Mouse (Mus musculus): ENCODE measurements around the gene Opn1sw. TPM values are rescaled to one million over a fixed set of nuclear protein-coding genes. Genes with fewer than 3 reads are reported as not detected.

Gene Opn1sw
- polyA plus RNA-seq (2015; fragmentation: Nextera tagmentation; extraction: Ambion mirVana), result 0.26 and 0.29 TPM in 2 replicates

DNA sequence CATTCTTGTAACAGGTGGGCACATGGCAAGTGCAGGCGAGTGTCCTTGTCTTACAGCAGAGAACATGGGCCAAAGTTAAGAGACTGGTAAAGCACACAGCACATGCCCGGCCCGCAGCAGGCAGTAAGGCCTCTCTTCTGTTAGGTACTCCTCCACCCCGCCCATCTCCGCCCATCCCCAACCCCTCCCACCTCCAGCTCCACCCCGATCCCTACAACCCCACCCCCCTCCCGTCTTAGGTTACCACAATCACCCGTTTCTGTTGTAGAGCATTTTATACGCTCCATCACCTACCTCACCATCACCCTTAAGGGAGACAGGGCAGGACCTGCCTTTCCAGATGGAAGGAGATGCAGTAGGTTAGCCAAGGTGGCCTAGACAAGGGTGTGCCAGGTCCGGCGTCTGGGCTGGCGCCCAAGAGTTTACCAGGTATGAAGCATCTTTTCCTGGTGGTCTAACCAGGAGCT, at the start of gene Opn1sw:
TSS of gene Opn1sw (minus strand) at position 417 of the 467 bp plus-strand sequence.
- 2% methylated on average over 12 of the region's 12 CpGs for WGBS
- H3K4me3 ChIP-seq (replicated peaks), result peak within 1 kb of the TSS; percentile 51
- peaks cover 15% of the 10 kb centered on the region for H3K4me1 ChIP-seq
- peak; percentile 69 for ATAC-seq (replicated peaks; ENCODE audit: low FRiP score)
- H3K9me3 ChIP-seq (replicated peaks), result no peaks in the 10 kb centered on the region
- H3K27ac ChIP-seq, result peak within 1 kb of the TSS; percentile 79
- peaks cover 7% of the 10 kb centered on the region; the same call in 1 of the 2 replicates for H3K27me3 ChIP-seq
- H3K4me2 ChIP-seq, result peak within 1 kb of the TSS; percentile 61
- H3K9ac ChIP-seq, result peak within 1 kb of the TSS; percentile 31; the same call in 1 of the 2 replicates
- no peaks in the 10 kb centered on the region for H3K36me3 ChIP-seq

DNA sequence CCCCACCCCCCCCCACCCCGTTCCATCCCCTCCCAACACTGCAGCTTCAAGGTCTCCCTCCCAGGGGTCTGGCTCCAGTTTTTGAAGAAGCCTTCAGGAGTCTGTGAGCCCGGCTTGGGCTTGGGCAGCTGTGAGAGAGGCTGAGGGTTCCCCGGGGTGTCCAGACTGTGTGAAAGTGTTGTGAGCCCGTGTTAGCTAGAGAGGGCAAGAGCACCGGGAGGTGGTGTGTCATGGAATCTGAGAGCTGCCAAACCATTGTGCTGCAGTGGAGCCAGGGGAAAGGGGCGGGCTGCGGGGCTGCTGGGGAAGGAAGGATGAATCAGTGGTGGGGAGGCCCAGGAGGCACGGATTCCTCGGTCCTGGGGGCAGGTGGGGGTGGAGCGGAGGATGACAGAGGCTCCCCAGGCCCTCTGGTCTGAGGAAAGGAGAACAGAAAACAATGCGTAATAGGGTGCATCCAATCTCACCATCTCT, 48.2 kb upstream of the Opn1sw start:
- no peaks in the 10 kb centered on the region for H3K9me3 ChIP-seq (replicated peaks)
- peaks cover 48% of the 10 kb centered on the region for H3K4me1 ChIP-seq
- ATAC-seq (replicated peaks; ENCODE audit: low FRiP score), result peak; percentile 40
- H3K27me3 ChIP-seq, result peaks cover 29% of the 10 kb centered on the region
- WGBS, result 4% methylated on average over 11 of the region's 11 CpGs
- H3K9ac ChIP-seq, result no peak overlapping the region
- H3K4me2 ChIP-seq, result peak overlapping the region; percentile 88
- peaks cover 19% of the 10 kb centered on the region; the same call in 1 of the 2 replicates for H3K36me3 ChIP-seq
- H3K27ac ChIP-seq, result peak overlapping the region; percentile 87
- H3K4me3 ChIP-seq (replicated peaks), result peak overlapping the region; percentile 59

DNA sequence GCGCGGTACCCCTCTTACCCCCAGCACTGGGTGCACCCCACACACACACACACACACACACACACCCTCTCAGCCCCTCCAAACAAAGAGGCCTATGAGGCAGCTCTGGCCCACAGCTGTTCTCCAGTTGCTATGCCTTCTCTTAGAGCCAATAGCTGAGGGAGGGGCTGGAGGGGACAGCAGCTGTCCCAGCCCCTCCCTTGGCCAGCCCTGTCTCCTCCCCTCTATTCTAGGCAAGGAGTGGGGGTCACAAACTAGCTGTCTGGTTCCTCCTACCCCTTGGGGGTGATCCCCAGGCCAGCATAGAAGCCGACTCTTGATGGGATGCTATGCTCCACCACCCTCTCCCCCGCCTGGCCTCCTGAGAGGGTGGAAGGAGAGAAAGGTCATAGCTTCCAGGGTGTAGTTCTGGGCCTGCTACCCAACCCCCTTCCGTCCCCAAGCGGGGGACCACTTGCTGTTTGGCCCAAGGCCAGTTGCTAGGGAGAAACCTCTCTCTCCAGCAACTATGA, 47.7 kb upstream of the Opn1sw start:
- H3K4me3 ChIP-seq (replicated peaks), result peak overlapping the region; percentile 59
- peaks cover 19% of the 10 kb centered on the region; the same call in 1 of the 2 replicates for H3K36me3 ChIP-seq
- peaks cover 51% of the 10 kb centered on the region for H3K4me1 ChIP-seq
- ATAC-seq (replicated peaks; ENCODE audit: low FRiP score), result peak; percentile 57
- peak overlapping the region; percentile 88 for H3K4me2 ChIP-seq
- no peaks in the 10 kb centered on the region for H3K9me3 ChIP-seq (replicated peaks)
- 9% methylated on average over 6 of the region's 6 CpGs for WGBS
- peaks cover 30% of the 10 kb centered on the region for H3K27me3 ChIP-seq
- peak overlapping the region; percentile 87 for H3K27ac ChIP-seq
- no peak overlapping the region for H3K9ac ChIP-seq

DNA sequence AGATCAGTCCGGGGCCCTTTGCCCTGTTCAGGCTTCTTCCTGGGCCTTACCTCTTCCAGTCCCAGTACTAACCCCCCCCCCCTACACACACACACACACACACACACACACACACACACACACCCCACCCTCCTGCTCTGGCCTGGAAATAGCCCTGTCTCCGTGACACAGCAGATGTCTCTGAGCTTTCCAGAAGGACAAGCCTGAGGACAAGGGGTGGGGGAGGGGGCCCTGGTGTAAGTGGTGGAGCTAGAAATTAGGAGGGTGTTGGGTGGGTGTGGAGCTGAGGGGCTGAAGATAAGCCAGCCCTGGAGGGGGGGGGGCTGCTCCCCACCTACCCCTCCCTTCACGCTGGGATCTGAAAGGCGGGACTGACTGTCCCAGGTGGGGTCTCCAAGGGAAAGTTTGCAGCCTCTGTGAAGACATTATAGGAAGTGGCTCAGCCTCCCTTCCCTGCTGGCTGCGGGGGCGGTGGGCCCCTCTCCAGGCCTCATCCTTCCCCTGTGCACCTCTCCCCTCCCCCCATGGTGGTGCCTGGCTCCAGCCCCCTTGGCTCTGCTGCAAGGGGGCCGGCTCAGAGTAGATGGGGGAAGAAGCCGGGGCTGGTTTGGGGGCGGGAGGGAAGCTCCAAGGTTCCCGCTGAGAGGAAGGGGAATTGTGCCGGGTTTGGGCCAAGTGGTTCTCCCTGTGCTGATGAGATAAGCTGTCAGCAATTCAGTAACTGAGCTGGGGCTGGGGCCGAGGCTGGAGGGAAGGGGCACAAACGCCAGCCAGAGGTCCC, 46.8 kb upstream of the Opn1sw start:
- peak overlapping the region; percentile 59 for H3K4me3 ChIP-seq (replicated peaks)
- H3K9me3 ChIP-seq (replicated peaks), result no peaks in the 10 kb centered on the region
- ATAC-seq (replicated peaks; ENCODE audit: low FRiP score), result peak; percentile 53
- 0 out of 2 replicates have a peak overlapping the region, but pooled peaks have one; percentile 10 for H3K9ac ChIP-seq
- H3K27me3 ChIP-seq, result peaks cover 35% of the 10 kb centered on the region
- H3K36me3 ChIP-seq, result peaks cover 13% of the 10 kb centered on the region; the same call in 1 of the 2 replicates
- H3K27ac ChIP-seq, result peak overlapping the region; percentile 87
- peak overlapping the region; percentile 88 for H3K4me2 ChIP-seq
- WGBS, result 2% methylated on average over 13 of the region's 13 CpGs
- H3K4me1 ChIP-seq, result peaks cover 51% of the 10 kb centered on the region

DNA sequence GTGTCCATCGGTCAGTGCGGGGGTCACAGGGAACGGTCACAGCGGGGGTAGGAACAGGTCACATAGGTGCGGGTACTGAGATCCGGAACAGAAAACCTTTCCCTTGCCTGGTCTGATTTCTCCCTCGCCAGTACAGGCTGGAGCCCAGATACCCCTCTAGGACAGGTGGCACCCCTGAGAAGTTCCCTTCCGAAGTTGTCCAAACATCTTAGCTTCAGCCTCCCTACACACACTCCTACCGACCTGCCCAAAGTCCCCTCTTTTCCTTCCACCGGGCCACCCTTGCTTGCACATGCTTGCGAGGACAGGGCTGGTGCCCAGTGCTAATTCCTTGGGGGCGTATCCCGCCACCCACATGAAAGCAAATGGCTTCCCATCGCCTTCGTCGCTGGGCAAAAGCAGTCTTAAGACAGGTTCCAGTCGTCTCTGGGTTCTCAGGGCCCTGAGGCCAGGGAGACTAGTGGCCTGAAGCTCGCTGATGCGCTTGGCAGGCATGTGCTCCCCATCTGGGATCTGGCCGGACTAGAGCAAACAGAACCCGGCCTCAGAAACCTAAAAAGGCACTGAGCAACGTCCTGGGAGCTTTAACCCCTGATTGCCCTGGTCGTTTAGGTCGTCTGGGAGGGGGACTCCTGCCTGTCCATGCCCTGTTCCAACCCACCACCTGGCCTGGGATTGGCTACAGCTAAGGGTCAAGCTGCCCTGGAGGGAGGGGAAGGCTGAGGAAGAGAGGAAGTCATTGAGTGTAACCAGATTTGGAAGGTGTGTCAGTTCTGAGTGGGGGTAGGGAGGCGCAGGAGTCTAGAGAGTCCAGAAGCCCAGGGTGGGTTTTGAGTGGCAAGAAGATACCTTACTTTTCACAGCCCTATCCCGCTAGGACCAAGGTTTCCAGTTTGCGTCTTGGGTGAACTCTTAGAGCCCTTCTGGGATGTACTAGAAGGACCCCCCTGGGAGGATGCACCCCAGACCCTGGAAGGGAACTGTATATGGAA, 45.8 kb upstream of the Opn1sw start:
- Histone ChIP-seq H3K4me1 (peaks cover 51% of the 10 kb centered on the region), H3K36me3 (peaks cover 6% of the 10 kb centered on the region; the same call in 1 of the 2 replicates), H3K9me3 (replicated peaks) (no peaks in the 10 kb centered on the region), H3K27ac (peak overlapping the region; percentile 87), H3K4me2 (peak overlapping the region; percentile 88), H3K4me3 (replicated peaks) (peak overlapping the region; percentile 59), H3K27me3 (peaks cover 35% of the 10 kb centered on the region), H3K9ac (peak overlapping the region; percentile 59)
- WGBS, result 6% methylated on average over 27 of the region's 27 CpGs
- no peak; the same call in 1 of the 2 replicates for ATAC-seq (replicated peaks; ENCODE audit: low FRiP score)

DNA sequence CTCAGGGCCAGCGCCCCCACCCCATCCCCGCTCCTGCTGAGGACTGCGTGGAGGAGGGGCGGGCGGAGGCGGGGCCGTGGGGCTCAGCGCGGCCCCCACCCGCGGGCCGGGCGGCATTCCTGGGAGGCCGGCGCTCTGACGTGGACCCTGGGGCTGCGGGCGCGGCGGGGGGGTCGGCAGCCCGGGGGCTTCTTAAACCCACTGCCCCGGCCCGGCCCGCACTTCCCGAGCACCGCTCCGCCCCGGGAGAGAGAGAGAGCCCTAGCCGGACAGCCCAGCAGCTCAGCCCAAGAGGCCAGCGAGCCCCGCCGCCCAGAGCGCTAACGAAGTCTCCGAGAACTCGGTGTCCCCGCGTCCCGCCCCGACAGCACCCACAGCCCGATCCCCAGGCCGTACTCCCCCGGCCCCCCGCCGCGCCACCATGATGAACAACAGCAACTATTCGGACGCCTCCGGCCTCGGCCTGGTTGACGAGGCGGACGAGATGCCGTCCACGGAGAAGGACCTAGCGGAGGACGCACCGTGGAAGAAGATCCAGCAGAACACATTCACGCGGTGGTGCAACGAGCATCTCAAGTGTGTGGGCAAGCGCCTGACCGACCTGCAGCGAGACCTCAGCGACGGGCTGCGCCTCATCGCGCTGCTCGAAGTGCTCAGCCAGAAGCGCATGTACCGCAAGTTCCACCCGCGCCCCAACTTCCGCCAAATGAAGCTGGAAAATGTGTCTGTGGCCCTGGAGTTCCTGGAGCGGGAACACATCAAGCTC, 45.0 kb upstream of the Opn1sw start, which contains the start of gene Flnc:
TSS of gene Flnc (plus strand) at position 219 of the 766 bp plus-strand sequence.
- no peaks in the 10 kb centered on the region for H3K36me3 ChIP-seq
- peak within 1 kb of the TSS; percentile 88 for H3K4me2 ChIP-seq
- H3K4me1 ChIP-seq, result peaks cover 51% of the 10 kb centered on the region
- H3K27ac ChIP-seq, result peak within 1 kb of the TSS; percentile 87
- H3K9ac ChIP-seq, result peak within 1 kb of the TSS; percentile 59
- peaks cover 35% of the 10 kb centered on the region for H3K27me3 ChIP-seq
- no peaks in the 10 kb centered on the region for H3K9me3 ChIP-seq (replicated peaks)
- peak within 1 kb of the TSS; percentile 59 for H3K4me3 ChIP-seq (replicated peaks)
- ATAC-seq (replicated peaks; ENCODE audit: low FRiP score), result no peak
- 2% methylated on average over 69 of the region's 77 CpGs for WGBS

DNA sequence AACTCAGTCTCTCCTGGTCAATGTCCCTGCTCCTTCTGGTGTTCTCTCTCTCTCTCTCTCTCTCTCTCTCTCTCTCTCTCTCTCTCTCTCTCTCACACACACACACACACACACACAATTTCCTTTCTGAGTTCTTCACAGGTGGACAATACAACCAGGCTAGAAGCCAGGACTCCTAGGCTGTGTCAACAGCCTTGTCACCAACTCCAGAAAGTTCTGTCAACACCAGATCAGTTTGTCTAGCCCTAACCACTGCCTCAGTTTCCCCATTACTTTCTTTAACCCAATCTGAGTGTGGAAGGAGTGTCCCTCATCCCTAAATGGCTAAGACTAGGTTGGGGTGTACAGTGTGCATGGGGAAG, 44.4 kb upstream of the Opn1sw start:
- ATAC-seq (replicated peaks; ENCODE audit: low FRiP score), result no peak
- H3K4me2 ChIP-seq, result peak overlapping the region; percentile 88
- peaks cover 35% of the 10 kb centered on the region for H3K27me3 ChIP-seq
- H3K4me3 ChIP-seq (replicated peaks), result peak overlapping the region; percentile 59
- no peaks in the 10 kb centered on the region for H3K9me3 ChIP-seq (replicated peaks)
- H3K27ac ChIP-seq, result no peak overlapping the region
- peaks cover 51% of the 10 kb centered on the region for H3K4me1 ChIP-seq
- peak overlapping the region; percentile 59; the same call in 1 of the 2 replicates for H3K9ac ChIP-seq
- H3K36me3 ChIP-seq, result no peaks in the 10 kb centered on the region

DNA sequence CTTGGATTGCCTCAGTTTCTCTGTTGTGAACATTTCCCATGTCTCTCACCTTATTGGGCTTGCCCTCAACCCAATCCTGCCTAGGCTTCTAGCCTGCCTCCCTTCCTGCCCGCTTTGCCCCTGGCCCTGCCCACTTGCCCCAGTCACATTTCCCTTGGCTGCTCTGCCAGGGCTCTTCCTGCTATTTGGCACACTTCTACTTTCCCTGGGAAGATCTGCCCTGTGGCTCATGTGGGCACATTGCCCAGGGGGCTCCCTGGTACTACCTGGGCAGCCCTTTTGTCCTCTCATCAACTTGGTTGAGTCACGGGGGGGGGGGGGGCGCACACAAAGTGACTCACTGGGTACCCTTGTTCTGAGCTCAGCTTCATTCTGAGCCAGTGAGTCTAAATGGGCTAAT, 43.9 kb upstream of the Opn1sw start:
- H3K36me3 ChIP-seq, result no peaks in the 10 kb centered on the region
- no peak overlapping the region for H3K9ac ChIP-seq
- H3K27me3 ChIP-seq, result peaks cover 35% of the 10 kb centered on the region
- 44% methylated on average over 3 of the region's 3 CpGs for WGBS
- no peak overlapping the region for H3K27ac ChIP-seq
- H3K9me3 ChIP-seq (replicated peaks), result no peaks in the 10 kb centered on the region
- no peak for ATAC-seq (replicated peaks; ENCODE audit: low FRiP score)
- peaks cover 51% of the 10 kb centered on the region for H3K4me1 ChIP-seq
- H3K4me3 ChIP-seq (replicated peaks), result no peak overlapping the region
- H3K4me2 ChIP-seq, result no peak overlapping the region

DNA sequence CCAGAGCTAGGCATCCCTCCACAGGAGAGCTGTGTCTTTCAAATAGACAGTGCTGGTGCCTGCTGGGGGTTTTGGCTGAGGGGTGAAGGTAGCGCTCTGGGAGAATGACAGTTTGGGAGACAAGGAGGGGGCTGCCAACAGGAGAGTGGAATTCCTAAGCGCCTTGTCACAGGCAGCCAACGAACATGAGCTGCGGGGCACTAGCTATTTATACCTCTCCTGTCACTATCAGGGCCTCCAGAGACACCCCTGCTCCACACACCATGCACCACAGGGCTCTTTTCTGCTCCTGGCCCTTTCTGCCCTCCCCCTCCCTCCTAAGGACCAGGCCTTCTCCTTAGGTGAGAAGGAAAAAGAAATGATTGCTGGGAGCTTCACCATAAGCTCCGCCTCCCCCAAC, 43.2 kb upstream of the Opn1sw start:
- H3K4me3 ChIP-seq (replicated peaks), result no peak overlapping the region
- H3K9ac ChIP-seq, result no peak overlapping the region
- H3K4me1 ChIP-seq, result peaks cover 45% of the 10 kb centered on the region
- no peak for ATAC-seq (replicated peaks; ENCODE audit: low FRiP score)
- H3K36me3 ChIP-seq, result no peaks in the 10 kb centered on the region
- no peak overlapping the region for H3K27ac ChIP-seq
- H3K27me3 ChIP-seq, result peaks cover 35% of the 10 kb centered on the region
- 36% methylated on average over 5 of the region's 5 CpGs for WGBS
- H3K4me2 ChIP-seq, result no peak overlapping the region
- H3K9me3 ChIP-seq (replicated peaks), result no peaks in the 10 kb centered on the region

DNA sequence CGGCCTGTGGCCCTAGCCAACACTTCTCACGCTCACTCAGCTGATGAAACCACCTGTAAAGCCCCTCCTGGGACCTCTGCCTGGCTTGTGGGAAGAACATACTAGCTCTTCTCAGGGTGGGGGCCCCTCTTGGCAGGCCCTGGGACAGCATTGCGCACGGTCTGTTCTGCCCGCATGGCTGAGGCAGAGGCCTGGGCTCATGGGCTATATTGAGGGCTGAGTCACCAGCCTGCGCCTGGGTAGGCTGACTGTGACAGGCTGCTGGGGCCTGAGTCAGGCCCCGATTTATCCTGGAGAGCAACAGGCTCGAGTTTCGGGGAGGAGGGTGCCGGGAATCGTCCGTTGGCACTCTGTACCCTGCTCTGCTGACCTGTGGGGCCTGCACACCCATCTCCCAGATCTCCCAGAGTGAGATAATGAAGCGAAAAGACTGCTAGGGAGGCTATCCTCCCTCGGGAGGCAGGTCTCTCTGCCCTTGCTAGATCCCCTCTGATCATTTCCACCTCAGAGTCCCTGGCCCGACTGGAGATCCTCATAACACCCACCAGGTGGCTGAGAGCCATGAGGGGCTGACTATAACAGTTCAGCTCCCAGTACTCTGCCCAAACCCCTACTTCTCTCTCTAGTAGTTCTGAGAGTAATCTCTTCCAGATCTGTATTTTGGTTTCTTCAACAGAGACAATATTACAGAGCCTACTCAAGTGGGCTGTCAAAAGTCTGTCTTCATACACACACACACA, 42.6 kb upstream of the Opn1sw start:
- Histone ChIP-seq H3K27ac (no peak overlapping the region), H3K4me2 (no peak overlapping the region), H3K4me3 (replicated peaks) (no peak overlapping the region), H3K9me3 (replicated peaks) (no peaks in the 10 kb centered on the region), H3K9ac (no peak overlapping the region), H3K4me1 (peaks cover 39% of the 10 kb centered on the region), H3K36me3 (no peaks in the 10 kb centered on the region), H3K27me3 (peaks cover 35% of the 10 kb centered on the region)
- 51% methylated on average over 15 of the region's 15 CpGs for WGBS
- ATAC-seq (replicated peaks; ENCODE audit: low FRiP score), result no peak
